Mouse (Mus musculus) T-helper 17 cell (primary cell): ENCODE measurements at regions not wholly inside any gene's neighbourhood (a gene's known extent, or its start where the extent isn't known, plus 50 kb on each side); places are given as distances from the start of the nearest gene placed in this dataset.
"Not testable (repeated sequence)": the region's sequence is repeated elsewhere in the genome, so short reads cannot be mapped to it uniquely, and the experiment has no call there.

Source experiments
- in situ Hi-C, 2 experiments: fragments of 300-600 bp; cut with MboI, MseI; formaldehyde crosslinking; loops; 1 replicate in 1 of 2; 2 replicates in 1 of 2; pipeline ENCODE4 v1.15.1; 2025; ENCODE audit warnings: high pct_unique_total_duplicates in 2 of 2

DNA sequence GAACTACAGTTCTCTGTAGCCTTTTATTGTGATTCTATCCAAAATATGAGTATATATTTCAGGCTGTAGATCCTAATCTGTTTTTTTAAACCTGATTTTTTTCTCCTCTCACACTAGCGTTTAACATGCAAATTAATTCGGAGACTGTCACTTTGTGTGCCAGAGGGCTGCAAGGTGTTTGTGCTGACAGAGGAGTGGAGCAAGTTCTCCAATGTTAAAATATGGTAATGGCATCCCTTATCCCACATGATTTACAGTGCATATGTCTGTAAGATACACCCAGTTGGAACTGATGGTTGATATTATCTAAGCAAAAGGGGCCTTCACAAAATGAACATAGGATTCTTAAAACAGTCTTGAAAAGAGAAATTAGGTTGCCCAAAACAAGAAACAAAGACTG is 90.1 kb upstream of the Hdac2 start:
- in situ Hi-C loops: no loop called here

DNA sequence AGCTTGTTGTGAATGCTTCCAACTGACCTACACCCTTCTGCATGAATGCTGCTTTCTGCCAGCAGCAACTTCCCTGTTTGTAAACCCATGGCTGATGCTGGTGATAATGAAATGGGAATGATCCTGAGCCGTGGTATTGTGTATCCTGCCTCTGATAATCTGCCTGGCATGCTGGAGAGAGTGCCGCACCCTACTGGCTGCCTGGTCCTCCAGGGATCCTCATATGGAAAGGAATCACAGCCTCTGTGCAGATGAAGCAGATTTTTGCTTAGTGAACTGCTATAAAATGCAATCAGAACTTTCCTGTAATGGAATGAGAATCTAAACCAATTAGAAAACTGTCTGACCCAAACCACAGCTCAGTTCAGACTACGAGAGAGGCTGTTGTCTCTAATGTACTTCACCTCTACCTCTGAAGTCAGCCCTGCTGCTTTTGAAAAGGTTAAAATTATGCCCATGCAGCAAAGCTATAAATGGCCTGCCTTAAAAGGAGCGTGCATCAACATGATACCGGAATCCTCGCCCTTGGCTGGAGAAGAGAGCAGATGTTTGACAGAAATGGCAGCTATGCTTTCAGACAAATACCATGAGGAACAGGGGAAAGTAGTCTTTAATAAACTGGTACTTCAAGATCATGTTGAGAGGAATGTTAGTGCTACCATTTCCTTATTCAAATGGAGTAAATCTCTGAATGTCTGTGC is 76.3 kb upstream of the Hdac2 start:
- in situ Hi-C loops: no loop called here

DNA sequence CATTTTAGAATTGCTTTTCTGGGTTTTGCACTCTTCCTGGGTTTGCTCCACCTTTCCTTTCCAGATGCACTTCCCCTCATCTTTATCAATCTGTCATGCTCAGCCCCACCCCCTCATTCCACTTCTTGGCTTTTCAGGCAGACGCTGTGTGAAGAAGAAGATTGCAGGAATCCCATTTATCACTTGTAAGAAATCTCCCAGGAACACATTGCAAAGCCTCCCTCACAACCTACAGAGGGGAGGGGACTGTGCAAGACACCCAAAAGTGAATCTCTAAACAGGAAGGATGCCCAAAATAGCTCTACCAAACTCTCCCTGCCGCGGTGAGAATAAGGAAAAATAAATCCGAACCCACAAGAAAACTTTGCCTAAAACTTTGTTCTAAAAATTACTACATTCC is 65.5 kb upstream of the Hdac2 start:
- in situ Hi-C loops: loop anchor here in 1 of 2 experiments (10.0 kb wide), 1 partner anchor 1674 kb away; no protein-coding TSS in a partner anchor

DNA sequence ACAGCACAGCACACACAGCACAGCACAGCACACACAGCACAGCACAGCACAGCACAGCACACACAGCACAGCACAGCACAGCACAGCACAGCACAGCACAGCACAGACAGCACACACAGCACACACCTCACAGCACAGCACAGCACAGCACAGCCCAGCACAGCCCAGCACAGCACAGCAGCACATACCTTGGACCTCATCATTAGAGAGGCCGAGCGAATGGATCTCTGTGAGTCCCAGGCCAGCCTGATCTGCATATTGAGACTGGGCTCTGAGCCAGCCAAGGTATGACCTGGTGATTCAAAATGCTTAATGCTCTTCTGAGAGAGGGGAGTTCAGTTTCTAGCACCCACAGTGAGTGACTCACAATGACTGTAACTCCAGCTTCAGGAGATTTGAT is 56.3 kb upstream of the Hdac2 start:
- in situ Hi-C loops: not testable (repeated sequence)

DNA sequence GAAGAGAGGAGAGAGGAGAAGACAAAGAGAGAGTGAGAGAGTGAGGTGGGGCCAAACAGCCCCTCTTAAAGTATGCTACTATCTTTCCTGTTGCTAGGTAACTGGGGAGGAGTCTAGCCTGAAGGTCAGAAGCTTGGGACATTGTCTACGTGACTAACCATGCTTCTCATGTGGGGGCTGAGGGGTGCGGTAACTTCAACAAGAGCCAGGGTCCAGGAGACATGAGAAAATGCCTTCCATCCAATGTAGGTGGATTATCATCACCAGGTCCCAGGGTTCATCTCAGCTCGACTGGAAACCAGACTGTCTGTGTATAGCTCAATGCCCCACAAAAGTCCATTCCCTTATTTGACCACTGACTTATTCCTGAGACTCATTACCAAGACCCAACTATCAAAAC is 50.6 kb upstream of the Hdac2 start:
- in situ Hi-C loops: no loop called here

DNA sequence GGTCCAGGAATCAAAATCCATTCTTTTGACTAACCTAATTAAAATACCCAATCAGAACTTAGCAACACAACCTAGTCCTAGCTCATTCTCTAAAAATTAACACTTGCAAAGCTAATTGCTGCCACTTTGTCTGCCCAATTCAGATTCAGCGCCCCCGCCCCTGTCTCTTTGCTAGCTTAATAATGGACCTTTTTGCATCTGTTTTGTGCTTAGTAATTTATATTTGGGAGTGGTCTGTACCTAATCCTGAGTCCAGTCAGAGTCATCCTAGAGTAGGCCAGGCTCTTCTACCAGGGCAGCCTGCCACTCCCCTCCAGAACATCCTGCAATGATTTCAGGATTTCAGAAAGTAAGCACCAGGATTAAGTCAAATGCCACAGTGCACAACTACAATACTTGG is 50.2 kb upstream of the Hdac2 start:
- in situ Hi-C loops: no loop called here
